Mouse (Mus musculus) CD4-positive helper T cell, adult 2 months (primary cell): Measurements from ENCODE around the gene Sar1b.

ENCODE experiments used
- DNase-seq: peaks from one replicate; pipeline ENCODE4 v3.0.0-alpha.2; 2012; ENCODE audit warnings: low read depth, missing footprints, low spot score

The Sar1b gene

DNA sequence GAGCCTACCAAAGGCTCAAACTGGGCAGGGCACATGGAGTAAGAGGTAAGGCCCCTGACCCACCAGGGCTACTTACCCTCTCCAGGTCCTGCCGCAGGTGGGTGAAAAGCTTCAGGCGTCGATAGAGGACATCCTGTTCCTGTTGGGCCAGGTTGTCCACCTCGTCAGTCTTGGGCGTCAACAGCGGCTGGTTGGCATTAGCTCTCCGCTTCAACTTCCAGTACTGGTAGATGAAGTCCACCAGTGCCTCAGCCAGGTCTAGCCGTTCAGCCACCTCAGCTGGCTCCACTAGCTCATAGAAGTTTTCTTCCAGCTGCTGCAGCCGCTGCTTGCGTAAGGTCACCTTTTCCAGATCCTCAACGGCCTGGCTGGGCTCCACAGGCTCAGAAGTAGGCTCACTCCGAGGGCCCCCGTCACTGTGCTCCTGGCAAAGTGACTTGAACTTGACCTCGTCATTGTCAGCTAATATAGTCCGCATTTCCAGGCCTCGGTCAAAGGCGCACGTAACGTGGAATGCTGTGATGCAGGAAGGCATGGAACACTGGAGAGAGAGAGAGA is 61.5 kb downstream of the Sar1b start:
- DNase-seq = no peak

DNA sequence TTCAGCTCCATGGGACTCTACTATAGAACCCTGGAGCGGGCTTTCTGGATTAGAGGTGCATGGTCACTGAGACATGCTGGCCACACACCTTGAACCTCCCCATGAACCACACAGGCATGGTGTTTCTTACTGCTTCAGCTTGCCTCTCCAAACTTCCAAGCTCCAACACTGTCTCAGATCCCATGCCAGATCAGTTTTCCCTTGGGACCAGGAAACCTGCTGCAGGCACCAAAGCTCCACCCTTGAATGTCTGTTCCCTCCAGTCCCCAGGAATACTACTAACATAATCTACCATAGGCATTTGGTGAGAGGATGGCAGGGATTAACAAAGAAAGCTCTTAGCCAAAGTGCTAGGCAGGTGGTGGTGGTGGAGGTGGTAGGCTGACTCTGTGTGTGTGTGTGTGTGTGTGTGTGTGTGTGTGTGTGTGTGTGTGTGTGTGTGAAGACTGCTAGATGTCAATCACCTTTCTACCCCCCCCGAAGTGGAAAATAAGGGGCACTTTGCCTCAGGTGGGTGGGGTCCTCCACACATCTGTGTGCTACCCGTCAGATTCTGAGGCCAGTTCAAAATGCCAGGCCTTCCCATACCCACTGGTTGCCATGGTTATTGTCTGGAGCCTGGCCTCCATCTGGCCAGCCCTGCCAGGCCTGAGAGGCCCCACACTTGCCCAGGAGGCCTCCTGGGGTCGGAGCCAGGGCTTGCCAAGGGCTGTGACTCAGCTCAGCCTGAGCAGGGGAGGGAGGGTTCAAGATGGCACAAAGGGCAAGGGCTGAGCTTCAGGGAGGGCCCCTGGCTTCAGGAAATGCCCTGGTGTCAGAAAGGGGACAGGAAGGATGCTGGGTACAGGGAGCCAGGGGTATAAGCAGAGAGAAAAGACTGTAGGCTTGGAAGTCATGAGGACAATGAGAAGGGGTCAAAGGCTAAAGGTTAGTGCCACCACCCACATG is 68.7 kb downstream of the Sar1b start:
- peak; percentile 50 for DNase-seq

- DNase-seq = no peak
Observed at GRCm38 (mm10) chr11:51832992-51833391, 69.5 kb downstream of the Sar1b start.

DNA sequence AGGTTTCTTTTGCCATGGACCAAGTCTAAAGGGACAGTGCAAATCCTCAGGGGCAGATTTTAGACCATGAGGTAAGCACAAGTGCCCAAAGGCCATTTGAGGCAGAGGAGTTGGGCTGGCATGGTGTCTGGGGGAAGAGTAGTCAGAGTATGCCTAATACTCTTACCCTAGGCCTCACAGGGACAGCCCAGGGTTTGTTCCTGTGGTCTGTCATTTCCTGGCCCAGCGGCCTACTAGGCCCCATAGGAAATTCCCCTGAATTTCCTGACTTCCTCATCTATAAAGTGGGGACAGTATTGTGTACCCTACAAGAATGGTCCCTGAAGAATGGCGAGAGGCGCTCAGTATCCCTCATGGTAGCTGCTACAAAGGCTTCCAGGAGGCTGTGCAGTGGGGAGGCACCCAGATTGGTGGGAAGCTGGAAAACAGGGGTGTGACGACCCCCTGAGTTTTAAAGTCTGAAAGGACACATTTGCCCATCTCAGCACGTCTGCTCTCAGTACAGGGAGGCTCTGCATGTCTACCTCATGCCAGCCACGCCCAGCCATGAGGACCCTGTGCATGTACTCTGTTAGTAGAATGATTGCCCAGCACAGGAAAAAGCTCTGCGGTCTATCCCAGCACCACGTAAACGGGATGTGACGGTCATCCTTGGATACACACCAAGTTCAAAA is 70.0 kb downstream of the Sar1b start:
- no peak for DNase-seq

GRCm38 (mm10) chr11:51834067-51834411 is 70.6 kb downstream of the Sar1b start:
- no peak for DNase-seq

- DNase-seq = no peak
Observed at GRCm38 (mm10) chr11:51835598-51835997, 72.1 kb downstream of the Sar1b start.

GRCm38 (mm10) chr11:51836506-51836905 is 73.0 kb downstream of the Sar1b start:
- no peak for DNase-seq

DNA sequence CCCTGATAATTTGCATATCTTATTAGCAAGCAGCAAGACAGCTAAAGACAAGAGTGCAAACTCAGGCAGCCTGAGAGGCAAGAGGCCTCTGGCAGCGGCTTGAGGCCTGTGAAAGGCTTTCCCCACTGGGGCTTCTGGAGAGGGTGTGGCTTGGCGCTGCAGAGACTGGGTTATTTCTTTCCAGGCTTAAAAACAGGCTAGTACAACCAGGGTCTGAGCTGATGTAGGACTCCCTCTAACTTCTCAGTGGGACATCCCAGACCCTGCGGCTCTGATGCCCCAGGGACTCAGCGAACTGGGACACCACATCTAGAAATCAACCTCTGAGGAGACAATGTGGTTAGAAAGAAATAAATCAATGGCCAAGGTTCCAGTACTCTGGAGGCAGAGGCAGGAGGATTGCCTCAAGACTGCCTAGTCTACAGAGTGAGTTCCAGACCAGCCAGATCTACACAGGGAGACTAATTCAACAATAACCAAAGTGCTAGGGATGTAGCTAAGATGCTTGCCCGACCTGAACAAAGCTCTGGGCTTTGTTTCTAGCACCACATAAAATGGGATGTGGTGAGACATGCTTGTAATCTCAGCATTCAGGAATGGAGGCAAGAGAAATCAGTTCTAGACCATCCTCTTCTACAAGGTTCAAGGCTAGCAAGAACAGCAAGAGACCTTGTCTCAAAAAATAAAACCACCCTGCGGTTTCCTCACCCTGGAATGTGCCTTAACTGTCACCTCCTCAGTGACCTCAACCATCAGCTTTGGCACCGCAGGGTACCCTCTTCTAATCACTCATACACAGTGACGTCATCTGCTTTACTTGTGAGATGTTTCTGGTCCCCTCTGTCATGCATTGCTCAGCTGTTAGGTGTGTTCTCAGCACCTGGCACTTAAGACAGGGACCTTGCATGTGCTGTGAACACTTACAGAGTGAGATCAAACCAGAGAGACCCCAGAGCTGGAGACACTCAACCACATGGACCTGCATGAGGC is 74.0 kb downstream of the Sar1b start:
- peak; percentile 43 for DNase-seq

DNA sequence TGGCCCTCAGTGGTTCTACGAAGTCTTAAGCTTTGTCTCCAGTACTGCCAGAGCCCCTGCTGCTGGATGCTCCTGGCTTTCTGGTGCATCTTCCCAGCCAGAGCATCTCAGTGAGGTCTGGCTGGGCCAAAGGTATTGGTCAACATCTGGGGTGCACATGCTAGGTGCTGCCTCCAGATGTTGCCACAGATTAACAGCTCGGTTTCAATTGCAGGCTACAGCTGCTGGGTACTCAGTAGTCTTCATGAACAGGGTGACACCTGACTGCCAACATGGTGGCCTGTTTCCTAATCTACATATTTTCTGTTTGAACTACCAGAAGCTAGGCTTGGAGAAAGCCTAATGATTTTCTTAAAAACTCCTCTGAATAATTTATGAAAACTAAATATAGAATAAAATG is 75.6 kb downstream of the Sar1b start:
- DNase-seq = no peak

GRCm38 (mm10) chr11:51839973-51840372 is 76.5 kb downstream of the Sar1b start:
- DNase-seq = no peak

DNA sequence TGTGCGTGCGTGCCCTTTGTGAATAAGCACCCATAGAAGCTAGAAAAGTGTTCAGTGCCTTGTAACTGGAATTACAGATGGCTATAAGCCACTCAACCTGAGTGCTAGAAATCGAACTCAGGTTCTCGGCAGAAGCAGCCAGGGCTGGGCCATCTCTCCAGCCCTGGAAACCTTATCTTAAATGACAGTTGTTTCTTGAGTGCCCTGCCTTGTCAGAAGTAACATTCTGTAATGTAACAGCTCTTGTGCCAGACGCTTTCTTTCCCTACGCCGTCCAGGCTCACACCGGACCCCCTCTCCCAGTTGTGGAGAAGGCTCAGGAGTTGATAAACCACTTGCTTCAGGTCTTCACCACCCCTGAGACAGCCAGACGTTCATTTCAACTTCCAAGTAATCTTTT is 77.2 kb downstream of the Sar1b start:
- no peak for DNase-seq

DNA sequence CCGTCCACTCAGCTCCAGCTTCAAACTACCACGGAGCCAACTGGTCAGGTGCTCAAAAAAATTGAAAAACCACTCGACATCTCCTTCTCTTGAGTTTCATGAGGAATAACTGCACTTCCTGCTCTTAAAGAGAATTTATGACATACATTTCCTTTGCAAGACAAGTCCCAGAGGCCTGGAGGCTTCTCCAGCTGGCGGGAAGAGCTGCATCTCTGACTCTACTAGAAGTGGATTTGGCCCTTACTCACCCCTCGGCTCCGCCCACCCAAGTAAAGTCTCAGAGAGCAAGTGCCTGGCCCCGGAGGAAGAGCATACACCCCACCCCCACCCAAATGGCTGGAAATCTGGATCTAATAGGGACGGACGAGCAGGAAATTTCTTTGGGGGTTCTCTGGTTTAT is 77.7 kb downstream of the Sar1b start:
- no peak for DNase-seq
